Mouse (Mus musculus): ENCODE data around the gene Olfr322.
"Not testable (repeated sequence)": the region's sequence is repeated elsewhere in the genome, so short reads cannot be mapped to it uniquely, and the experiment has no call there.

Olfr322 gene

DNA sequence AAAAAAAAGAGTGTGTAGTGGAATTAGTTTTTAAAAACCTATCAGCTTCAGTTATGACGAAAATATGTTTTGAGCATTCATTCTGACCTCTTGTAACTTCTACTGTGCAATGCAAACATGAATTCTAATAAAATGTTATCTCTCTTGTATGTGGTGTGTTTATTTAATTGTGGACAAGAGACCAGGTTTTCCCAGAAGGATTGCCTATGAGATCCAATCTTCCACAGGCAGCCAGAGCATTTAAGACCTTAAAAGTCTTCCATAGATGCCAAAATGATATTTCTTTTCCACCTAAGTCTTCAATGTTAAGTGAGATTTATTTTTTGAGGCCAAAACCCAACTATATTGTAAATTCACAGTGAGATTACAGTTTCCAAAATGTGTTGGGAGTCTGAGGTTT is 22.2 kb downstream of the Olfr322 start, which contains the start of gene Olfr320:
Gene Olfr320 (plus strand): TSS at position 301 of the 400 bp plus-strand sequence.
- in situ Hi-C loops (cut with MboI; ENCODE audit: low pct_unique_long_range_greater_than_20kb in 1 of 2, low sequenced_read_pairs in 2 of 2, unreplicated experiment in 1 of 2), result no loop called here

DNA sequence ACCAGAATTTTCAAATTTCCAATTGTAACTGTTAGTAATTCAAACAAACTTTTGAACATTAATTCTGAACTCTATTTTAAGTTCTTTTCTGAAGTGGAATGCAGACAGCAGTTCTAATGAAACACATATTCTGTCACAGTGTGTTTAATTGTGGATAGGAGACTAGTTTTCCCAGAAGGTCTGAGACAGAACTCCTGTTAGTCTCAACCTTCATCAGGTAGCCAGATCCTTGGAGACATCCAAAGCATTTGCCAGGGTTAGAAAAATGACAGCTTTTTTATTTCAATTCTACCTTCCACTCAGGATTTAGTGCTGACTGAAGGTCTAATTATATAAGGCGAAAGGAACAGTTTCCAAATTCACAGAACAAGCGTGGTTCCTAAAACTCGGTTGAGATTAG is 40.3 kb downstream of the Olfr322 start, which contains the start of gene Olfr319:
Gene Olfr319 (plus strand): TSS at position 301 of the 400 bp plus-strand sequence.
- in situ Hi-C loops (cut with MboI; ENCODE audit: low pct_unique_long_range_greater_than_20kb in 1 of 2, low sequenced_read_pairs in 2 of 2, unreplicated experiment in 1 of 2), result no loop called here

DNA sequence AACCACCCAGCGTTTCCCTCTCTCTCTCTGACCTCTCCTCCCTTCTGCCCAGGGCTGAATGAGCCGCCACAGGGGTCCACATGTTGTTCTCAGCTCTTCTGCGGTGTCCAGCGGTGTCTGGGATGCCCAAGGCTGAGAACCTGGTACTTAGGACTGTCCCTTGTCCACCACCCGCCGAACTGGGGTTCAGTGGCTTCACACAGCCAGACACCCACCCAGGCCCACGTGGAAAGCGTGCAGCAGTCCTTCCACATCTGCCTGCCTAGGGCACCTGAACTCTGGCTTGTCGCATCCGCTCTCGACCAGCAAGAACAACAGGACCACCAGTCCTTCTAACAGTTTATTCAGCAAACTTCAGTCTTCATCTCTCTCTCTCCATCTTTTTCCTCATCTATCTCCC is 50.5 kb downstream of the Olfr322 start:
- in situ Hi-C loops (cut with MboI; ENCODE audit: low pct_unique_long_range_greater_than_20kb in 1 of 2, low sequenced_read_pairs in 2 of 2, unreplicated experiment in 1 of 2), result no loop called here

DNA sequence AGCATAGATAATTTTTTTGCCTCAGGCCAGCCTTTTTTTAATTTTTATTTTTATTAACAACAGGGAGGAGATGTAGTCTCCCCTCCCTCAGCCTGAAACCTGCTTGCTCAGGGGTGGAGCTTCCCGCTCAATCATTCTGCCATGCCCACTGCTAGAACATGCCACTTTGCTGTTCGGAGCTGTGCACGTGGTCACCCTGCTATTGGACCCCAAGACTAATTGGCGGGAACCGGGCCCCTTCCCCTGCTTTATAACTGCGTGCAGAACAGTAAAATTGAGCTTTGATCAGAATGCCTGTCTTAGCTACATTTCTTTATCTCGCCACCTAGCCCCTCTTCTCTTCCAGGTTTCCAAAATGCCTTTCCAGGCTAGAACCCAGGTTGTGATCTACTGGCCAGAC is 59.1 kb downstream of the Olfr322 start:
- in situ Hi-C loops (cut with MboI; ENCODE audit: low pct_unique_long_range_greater_than_20kb in 1 of 2, low sequenced_read_pairs in 2 of 2, unreplicated experiment in 1 of 2), result not testable (repeated sequence)

All from mouse embryonic stem cell (cell line).